Mouse (Mus musculus): Measurements from ENCODE around the gene Taldo1.
A peak's percentile ranks its signal among the peaks of the same experiment; 100 is the strongest.

The Taldo1 gene

DNA sequence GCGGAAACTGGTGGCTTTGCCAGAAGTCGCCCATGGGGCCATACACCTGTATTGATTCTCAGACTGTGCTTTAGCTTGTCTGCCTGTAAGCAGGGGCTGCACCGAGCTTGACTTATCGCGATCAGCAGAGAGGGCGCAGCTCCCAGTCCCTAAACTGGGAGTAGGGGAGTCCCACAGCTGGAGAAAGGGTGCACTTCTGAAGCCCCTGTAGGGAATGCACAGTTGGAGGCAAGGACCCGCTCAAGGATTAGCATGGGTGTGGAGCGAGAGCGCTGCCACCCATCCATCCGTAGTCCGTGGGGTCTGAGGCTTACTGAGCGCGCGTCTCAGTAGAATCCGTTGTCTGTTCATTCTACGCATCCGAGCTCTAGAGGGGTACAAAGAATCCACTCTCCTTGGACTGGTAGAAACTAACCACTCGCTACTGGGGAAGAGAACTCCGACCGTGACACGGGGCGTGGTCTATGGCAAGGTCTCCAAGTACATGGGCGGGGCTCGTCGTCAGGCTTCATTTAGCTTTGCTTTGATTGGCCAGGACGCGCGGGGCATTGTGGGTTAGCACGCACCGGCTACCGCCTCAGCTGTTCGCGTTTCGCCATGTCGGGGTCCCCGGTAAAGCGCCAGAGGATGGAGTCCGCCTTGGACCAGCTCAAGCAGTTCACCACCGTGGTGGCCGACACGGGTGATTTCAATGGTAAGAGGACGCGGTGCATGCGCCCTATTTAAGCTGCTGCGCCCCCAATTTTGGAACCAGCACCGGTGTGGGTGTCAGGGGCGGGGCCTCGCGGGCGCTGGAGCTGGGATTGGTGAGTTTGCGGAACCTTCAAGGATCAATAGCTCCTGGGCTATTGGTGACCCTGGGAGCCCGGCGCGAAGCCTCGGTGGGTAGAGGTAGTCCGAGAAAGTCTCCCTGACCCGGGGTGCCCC lies at the start of gene Taldo1:
Gene Taldo1 (plus strand): TSS at position 575 of the 927 bp plus-strand sequence.
- peak; percentile 94 for DNase-seq

DNA sequence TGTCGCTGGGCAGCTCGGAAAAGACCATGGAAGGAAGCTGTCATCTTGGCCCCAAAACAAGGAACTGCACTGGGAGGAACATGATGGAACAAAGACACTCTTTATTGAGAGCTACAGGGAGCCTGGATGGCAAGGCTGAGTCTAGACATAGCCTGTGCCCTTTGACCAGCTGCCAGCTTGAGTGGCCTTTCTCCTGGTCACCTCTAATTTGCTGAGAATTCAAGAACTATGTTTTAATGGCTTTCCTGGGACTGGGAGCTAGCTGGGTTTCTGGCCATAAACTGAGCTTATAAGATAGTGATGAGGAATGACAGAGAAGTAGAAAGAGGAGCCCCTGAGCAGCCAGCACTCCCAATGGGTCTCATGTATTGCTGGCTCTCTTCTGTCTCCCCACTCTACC lies 48.8 kb upstream of the Taldo1 start:
- DNase-seq: no peak

DNA sequence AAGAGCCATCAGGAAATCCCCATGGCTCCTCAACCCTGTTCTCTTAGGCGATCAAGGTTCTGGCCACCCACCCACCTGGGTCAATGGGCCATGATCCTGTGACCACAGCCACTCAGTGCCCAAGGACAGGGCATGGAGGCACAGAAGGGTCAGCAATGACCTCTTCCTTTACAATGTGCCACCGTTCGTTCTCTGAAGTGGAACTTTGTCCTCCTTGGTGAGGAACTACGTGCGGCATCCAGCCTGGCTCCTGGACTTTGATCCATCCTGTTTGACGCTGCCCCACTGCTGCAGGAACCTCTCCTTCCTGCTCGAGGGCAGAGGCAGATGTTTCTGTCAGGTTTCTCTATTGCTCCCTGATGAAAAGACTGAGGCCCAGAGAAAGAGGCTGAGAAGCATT lies 48.3 kb upstream of the Taldo1 start:
- no peak for DNase-seq

DNA sequence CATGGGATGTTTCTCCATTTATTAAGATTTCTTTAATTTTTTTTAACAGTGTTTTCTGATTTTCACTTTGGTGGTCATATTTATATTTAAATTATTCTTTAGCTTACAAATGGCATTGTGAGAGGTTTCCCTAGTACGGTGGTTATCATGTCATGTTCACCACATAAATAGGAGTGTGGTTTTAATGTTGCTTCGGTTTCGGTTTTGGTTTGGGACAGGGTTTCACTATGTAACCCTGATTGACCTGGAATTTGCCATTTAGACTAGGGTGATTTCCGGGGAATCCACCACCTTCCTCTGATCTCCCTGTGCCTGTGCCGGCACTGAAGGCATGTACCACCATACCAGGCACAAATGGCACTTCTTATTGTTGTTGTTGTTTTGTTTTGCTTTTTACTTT lies 47.2 kb upstream of the Taldo1 start:
- DNase-seq: no peak

DNA sequence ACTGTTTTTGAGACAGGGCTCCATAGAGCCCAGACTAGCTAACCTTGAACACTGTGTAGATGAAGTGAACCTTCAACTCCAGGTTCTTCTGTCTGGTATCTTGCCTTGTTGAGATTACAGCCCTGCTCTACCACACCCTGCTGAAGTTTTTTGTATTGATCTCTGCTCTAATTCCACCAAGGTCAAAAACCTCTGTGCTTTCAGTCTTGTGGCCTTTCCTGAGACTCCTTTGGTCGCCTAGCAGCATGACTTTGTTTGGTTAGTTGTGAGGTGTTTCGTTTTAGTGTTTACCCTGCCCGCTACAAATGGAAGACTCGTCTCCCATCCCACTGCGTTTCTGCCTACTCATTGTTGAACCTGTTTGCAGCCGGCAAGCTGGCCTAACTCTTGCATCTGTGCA lies 40.9 kb upstream of the Taldo1 start:
- DNase-seq: no peak

DNA sequence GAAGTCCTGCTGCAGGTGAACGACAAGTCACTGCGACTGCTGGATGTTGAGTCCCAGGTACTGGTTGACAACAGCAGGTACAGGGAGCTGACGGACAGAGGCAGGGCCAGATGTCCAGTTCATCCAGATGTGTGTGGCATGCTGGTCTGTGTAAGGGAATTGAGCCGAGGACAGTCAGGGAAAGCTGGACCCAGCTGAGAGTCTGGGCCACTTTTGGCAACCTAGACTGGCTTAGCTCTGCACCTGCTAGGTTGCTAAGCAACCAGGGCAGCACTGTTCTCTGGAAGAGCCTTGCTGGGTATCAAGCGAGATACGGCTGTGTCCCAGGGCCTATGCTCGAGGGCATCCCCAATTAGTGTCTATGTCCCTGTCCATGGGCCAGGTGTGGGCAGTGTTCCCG lies 36.9 kb upstream of the Taldo1 start:
- no peak for DNase-seq

DNA sequence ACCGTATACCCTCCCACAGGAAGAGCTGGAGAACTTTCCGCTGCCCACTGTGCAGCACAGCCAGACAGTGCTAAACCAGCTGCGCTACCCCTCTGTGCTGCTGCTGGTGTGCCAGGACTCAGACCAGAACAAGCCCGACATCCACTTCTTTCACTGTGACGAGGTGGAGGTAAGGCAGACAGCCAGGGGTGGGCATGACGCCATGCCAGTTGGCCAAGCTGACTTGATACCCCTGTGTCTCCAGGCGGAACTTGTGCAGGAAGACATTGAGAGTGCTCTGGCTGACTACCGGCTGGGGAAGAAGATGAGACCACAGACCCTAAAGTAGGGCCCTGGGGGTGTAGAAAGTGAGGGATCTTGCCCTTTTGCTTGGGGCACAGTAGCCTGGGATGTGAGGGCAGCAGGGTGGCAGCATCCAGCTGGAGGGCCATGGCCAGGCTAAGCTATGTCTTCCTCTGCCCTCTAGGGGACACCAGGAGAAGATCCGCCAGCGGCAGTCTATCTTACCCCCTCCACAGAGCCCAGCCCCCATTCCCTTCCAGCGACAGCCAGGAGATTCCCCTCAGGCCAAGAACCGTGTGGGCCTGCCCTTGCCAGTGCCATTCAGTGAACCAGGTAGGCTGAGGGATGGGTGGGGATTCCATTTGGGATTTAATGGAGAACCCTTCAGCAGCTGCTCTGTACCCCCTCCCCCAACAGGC lies 36.2 kb upstream of the Taldo1 start:
- DNase-seq: no peak

DNA sequence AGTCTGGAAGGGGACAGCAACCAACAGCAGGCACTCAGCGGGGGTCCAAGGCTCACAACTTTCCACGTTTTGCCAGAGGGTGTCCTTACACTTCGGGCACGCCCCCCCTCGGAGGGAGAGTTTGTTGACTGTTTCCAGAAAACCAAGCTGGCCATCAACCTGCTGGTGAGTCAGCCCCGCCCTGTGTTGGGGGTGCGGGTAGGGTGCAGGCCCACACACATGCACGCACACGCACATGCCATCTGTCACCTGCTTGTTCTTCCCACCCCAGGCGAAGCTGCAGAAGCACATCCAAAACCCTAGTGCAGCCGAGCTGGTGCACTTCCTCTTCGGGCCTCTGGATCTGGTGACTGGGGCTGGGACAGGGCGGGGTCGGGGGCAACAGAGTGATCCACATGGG lies 35.0 kb upstream of the Taldo1 start:
- DNase-seq: no peak

DNA sequence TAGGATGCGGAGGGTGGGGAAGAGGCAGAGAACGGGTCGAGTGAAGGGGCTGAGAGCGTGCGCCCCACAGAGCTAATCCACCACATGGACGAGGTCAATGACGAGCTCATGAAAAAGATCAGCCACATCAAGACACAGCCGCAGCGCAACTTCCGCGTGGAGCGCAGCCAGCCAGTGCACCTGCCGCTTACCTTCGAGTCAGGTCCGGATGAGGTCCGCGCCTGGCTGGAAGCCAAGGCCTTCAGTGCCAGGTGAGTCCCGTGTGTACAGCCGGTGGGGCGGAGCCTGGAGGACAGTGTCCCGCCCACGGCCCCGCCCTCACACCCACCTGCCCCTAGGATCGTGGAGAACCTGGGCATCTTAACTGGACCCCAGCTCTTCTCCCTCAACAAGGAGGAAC lies 30.5 kb upstream of the Taldo1 start:
- peak; percentile 79 for DNase-seq

DNA sequence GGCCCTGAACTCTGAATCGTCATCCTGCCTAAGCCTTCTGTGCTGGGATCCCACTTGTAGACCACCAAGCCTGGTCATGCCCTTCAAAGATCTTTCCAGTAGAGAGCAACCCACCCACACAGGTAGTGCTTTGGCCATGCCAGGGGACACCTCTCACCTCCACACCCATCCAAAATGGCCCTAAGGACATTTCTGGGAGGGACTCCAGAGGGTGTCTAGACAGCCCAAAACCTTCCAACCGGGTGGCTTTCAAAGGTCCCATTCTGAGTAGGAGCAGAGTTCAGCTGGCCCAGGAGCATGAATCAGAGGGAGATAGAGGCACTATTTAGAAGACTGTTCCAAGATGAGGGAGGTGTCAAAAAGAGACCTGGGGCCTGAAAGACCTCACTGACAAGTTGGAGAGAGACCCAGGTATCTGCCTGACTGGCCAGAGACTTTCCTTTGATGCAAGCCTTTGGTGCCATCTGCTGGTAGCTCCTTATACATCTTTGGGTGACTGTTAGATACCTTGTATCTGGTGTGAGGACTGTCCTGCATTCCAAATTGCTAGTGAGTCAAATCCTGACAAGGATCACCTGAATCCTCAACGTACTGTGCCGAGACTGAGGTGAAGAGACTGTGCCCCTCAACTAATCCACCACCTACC lies 28.8 kb upstream of the Taldo1 start:
- DNase-seq: peak; percentile 90

DNA sequence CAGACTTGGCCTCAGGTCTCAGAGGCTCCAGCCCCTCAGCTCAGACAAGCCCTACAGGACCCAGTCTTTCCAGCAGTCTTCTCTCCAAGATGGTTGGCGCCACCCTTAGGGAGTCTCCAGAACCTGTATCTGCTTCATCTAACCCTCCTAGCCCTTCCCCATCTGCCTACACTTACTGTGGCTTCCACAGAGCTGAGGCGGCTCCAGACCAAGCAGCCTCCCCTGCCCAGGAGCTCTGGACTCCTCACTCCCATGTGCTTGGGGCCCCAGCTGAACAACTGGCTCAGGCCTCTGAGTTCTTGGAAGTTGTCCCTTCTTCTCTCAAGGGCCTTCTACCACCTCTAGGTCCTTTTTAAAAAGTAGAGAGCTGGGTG lies 28.3 kb upstream of the Taldo1 start:
- DNase-seq: no peak

DNA sequence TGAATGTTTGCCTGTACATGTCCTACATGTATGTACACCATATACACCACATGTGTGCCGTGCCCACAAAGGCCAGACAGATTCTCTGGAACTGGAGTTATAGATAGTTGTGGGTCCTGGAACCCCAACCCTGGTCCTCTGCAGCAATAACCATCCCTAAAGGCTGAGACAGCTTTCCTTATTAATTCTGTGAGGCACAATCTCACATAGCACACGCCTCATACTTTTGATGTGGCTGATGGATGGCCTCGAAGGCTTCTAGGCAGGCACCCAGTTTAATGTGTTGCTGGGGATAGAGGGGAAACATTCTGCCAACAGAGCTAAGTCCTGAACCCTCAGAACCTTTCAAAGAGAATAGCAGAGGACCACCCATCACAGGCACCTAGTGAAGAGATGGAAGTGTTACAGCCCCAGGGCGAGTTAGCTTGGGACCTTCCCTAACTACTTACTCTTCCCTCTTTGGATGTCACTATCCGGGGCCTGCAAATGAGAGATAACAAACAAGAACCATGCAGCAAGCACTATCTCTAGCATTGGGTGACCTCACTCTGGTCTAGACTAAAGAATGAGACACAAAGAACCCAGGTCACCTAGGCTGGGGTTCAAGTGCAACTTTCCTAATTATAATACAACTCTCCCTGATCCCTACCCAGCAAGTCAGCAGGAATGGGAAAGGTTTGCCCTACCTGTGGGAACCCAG lies 27.5 kb upstream of the Taldo1 start:
- DNase-seq: no peak

DNA sequence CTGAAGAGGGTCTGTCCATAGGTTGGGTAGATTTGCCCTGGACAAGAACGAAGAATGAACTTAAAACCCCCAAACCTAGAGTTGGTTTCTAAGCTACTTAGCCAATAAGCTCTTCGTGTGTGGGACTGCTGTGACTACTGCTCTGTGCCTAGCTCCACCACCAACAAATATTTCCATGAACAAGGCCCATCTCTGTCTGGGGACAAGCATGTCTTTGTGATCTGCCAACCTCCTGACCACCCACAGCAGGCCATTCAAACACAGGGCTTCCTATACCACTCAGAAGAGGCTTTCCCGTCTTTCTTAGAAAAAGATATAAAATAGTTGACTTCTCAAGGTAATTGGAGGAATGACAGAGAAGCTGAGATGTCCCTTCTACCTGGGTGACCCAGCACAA lies 27.0 kb upstream of the Taldo1 start:
- no peak for DNase-seq

DNA sequence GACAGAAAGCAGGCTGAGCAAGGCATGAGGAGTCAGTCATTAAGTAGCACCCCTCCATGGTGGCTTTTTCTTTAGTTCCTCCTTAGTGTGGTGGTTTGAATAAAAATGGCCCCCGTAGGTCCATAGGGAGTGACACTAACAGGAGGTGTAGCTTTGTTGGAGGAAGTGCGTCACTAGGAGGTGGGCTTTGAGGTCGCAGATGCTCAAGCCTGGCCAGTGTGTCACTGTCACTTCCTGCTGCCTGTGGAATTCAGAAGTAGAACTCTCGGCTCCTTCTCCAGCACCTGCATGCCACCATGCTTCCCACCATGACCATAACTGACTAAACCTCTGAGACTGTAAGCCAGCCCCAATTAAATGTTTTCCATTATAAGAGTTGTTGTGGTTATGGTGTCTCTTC lies 24.6 kb upstream of the Taldo1 start:
- no peak for DNase-seq

DNA sequence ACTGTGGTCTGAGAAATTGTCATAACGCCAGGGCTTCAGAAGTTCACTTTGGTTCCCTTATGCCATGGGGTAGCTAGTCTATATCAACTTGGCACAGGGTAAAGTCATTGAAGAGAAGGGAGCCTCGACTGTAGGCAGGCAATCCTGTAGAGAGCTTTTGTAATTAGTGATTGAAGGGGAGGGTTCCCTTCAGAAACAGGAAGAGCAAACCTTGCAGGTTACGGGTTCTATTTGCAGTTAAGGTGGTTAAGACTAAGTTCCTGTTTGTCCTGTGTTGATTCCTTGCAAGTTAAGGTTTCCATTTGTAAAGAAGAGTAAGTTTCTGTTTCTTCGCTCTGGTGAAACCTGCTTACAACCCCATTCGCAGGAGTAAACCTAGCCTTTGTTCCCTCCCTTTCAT lies 22.1 kb upstream of the Taldo1 start:
- DNase-seq: no peak

DNA sequence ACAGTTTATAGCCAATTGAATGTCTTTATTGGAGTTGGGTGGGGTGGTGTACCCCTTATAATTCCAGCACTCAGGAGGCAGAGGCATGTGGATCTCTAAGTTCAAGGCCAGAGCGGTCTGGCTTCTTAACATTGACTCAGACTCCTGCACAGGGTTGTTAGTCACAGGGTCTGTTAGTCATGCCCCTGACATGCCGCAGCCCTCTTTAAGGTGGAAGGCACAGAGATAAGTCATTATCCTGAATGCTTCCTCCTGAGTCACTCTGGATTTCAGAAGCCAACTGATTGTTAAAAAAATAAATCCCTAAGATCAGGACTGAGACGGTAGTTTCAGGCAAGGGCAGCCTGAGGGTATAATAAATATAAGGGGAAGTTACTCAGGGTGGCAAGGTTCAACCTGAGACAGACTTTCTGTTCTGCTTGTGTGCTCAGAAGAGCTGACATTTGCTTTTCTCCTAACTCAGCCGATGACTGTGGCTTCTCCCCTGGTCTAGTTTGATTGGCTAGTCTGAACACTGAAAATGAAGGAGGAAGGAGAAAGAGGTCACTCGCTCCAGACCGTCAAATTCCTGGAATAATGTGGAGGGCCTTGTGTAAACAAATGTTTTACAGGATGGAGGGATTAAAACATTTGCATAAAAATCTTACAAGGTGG lies 19.9 kb upstream of the Taldo1 start:
- no peak for DNase-seq

DNA sequence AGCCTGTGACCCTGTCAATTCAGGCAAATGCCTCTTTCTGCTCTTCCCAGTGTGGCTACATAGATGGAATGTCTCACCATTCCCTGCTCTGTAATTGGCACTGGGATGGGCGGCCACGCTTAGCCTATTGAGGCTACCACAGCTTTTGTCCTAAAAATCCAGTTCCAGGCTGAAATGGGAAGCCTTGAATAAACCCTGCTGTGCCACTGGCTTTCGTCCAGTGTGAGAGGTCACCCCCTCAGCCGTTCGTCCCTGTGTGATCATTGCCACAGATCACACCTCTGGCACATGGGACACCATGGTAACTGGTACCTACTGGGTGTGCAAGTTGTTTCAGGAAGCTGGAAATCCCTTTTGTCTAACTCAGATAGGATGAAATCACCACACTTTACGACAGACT lies 18.4 kb upstream of the Taldo1 start:
- DNase-seq: no peak

DNA sequence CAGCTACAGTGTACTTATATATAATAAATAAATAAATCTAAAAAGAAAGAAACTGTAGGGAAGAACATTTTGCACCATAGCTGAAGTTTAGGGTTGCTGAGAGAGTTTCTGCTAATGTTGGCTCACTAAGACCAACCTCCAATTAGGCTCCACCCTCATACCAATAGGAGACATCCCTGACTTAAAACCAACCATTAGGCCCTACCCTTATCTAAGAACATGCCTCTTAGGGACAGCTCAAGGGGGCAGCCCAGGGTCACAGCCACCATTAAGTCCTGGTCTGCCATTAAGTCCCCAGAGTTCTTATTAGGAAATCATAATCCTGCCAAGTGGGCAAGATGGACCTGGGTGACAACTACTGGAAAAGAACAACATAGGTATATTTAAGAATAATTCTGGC lies 17.6 kb upstream of the Taldo1 start:
- no peak for DNase-seq

DNA sequence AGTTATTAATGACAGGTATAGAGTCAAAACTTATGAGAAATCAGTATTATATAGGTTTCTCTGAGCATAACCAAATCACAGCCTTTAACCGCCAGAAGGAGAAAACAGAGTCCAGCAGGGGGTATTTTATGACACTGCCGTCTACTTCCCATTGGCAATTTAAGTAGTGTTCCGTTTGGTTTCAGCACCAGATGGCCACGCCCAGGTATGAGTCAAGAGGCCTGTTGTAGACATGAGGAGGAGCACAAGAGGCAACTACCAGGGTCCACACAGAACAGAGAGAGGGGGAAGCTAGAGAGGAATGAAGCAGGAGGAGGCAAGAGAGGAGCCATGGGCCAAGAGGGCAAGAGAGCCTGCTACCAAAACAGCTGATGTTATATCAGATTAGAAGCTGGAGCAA lies 12.4 kb upstream of the Taldo1 start:
- no peak for DNase-seq

DNA sequence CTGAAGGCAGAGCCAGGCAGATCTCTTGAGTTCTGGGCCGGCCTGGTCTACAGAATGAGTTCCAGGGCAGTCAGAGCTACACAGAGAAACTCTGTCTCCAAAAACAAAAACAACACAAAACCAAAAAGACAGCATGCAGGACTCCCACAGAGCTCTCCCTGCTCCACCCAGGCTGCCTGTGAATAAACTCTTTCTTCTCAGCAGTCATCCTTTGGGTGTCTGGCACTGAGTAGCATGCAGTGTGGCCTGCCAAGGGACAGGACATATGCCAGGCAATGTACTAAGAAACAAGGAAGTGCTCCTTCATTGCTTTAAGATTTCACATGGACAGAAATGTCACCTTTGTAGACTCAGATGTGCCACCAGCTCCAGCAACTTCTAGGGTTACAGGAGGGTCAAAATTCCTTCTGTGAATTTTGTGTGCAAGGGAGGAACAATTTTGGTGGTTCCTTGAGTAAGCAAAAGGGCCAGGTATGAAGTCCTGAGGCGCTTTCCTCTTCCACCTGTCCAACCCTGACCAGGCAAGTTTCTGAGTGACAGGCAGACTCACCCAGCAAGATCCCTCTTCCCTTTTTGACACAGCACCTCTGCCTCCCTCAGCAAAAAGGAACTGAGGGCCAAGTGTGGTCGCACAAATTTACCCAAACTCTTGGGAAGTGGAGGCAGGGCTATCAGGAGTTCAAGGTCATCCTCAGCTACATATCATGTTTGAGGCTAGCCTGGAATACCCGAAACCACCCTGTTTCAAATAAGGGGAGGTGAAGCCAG lies 10.7 kb upstream of the Taldo1 start:
- DNase-seq: no peak

DNA sequence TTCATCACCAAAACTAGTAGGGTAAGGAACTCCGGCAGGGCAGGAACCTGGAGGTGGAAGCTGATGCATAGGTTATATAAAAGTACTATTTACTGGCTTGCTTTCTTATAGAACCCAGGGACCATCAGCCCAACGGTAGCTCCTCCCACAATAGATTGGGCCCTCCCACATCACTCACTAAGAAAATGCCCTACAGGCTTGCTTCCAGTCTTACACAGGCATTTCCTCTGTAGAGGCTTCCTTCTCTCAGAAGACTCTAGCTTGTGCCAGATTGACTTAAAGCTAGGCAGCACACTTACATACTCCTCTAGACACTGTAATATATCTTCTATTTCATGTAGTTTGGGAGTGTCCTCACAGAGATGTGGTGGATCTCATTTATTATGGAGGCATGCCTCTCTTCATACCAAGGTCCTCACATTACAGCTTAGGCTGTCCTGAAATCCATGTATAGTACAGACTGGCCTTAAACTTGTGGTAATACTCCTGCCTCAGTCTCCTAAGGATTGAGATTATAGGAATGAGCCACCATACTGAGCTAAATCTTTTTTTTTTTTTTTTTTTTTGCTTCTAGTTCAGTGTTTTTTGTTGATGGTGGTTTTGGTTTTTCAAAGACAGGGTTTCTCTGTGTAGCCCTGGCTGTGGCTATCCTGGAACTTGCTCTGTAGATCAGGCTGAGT lies 4.1 kb upstream of the Taldo1 start:
- no peak for DNase-seq
